Mouse (Mus musculus) ES-E14 (cell line): Measurements from ENCODE around the gene Olfr146. TPM values are rescaled to one million over a fixed set of nuclear protein-coding genes. Genes with fewer than 3 reads are reported as not detected.

Experiments
- DNase-seq: peaks from one replicate; pipeline ENCODE4 v3.0.0-alpha.2; 2013; ENCODE audit warnings: low read depth, low spot score
- H3K27ac ChIP-seq: 2 replicates; pipeline ENCODE4 v1.5.1; 2012; ENCODE audit warnings: low read depth, mild to moderate bottlenecking, low read length, moderate library complexity, mixed read lengths; ENCODE audit not compliant: poor library complexity, insufficient read depth, severe bottlenecking
- H3K36me3 ChIP-seq: 2 replicates; pipeline ENCODE4 v1.6.1; 2012; ENCODE audit warnings: mild to moderate bottlenecking, low read length, moderate library complexity, mixed read lengths; ENCODE audit not compliant: control insufficient read depth, poor library complexity, insufficient read depth, severe bottlenecking
- H3K4me1 ChIP-seq, 2 experiments: fragments of 150-350 bp in 1 of 2; sonication (generic) in 1 of 2; 2 replicates each; pipeline ENCODE4 v1.6.1; 2012; ENCODE audit warnings: low read length in 2 of 2, mild to moderate bottlenecking in 1 of 2, mixed read lengths in 1 of 2; ENCODE audit not compliant: control insufficient read depth in 2 of 2, insufficient read depth in 2 of 2, poor library complexity in 1 of 2
- H3K4me3 ChIP-seq, 2 experiments: fragments of 150-350 bp in 1 of 2; sonication (generic) in 1 of 2; 2 replicates each; pipeline ENCODE4 v1.5.1; 2012; ENCODE audit warnings: low read length in 2 of 2, low read depth in 1 of 2, mild to moderate bottlenecking in 1 of 2, mixed read lengths in 1 of 2; ENCODE audit not compliant: insufficient read depth in 1 of 2, poor library complexity in 1 of 2, severe bottlenecking in 1 of 2
- H3K9ac ChIP-seq: 2 replicates; pipeline ENCODE4 v1.6.1; 2012; ENCODE audit warnings: low read depth, mild to moderate bottlenecking, low read length, mixed read lengths; ENCODE audit not compliant: poor library complexity, insufficient read depth, severe bottlenecking
- H3K9me3 ChIP-seq: fragments of 150-350 bp; sonication (generic); 2 replicates; pipeline ENCODE4 v1.6.1; 2012; ENCODE audit warnings: low read depth, mild to moderate bottlenecking, low read length; ENCODE audit not compliant: control insufficient read depth, insufficient read depth
- CHD2 ChIP-seq: IDR thresholded peaks from 2 replicates; pipeline ENCODE4 v1.6.1; 2014; ENCODE audit warnings: mild to moderate bottlenecking, low read depth, low read length, inconsistent platforms
- HCFC1 ChIP-seq: IDR thresholded peaks from 2 replicates; pipeline ENCODE4 v1.6.1; 2012; ENCODE audit warnings: low read length, inconsistent platforms, borderline replicate concordance; ENCODE audit not compliant: insufficient read depth
- MAFK ChIP-seq: IDR thresholded peaks from 2 replicates; pipeline ENCODE4 v1.6.1; 2014; ENCODE audit warnings: mild to moderate bottlenecking, low read depth, low read length, inconsistent platforms; ENCODE audit not compliant: insufficient read depth
- ZC3H11A ChIP-seq: IDR thresholded peaks from 2 replicates; pipeline ENCODE4 v1.6.1; 2012; ENCODE audit warnings: low read depth, mild to moderate bottlenecking, inconsistent platforms, low read length, borderline replicate concordance
- ZNF384 ChIP-seq: IDR thresholded peaks from 2 replicates; pipeline ENCODE4 v1.6.1; 2012; ENCODE audit warnings: low read depth, low read length, inconsistent platforms
- in situ Hi-C, 2 experiments: fragments of 600-800 bp; cut with MboI; formaldehyde crosslinking; loops; one replicate each; pipeline ENCODE4 v1.15.1; 2025; ENCODE audit warnings: low sequenced_read_pairs in 2 of 2, inconsistent platforms in 1 of 2; ENCODE audit not compliant: unreplicated experiment in 2 of 2
- total RNA-seq: library from RNA; depleted of rRNA; stranded (reverse); fragments of 300-350 nt; gene quantifications from 2 replicates; pipeline ENCODE4 v1.2.3, GENCODE M21; 2012; rRNA removed

Olfr146 gene
- total RNA-seq: not detected in 2 replicates

- no peaks in the 10 kb centered on the region for H3K4me1 ChIP-seq
- no peaks in the 10 kb centered on the region for H3K36me3 ChIP-seq
- no peak within 1 kb of the TSS for H3K4me3 ChIP-seq
- TF ChIP-seq HCFC1 (no peak), ZNF384 (no peak), CHD2 (no peak), ZC3H11A (no peak), MAFK (no peak)
- in situ Hi-C loops: no loop called here
- DNase-seq: no peak
- H3K9me3 ChIP-seq: no peaks in the 10 kb centered on the region
- H3K27ac ChIP-seq: no peak within 1 kb of the TSS
- H3K9ac ChIP-seq: no peak within 1 kb of the TSS
These were observed at the start of gene Olfr146 for GRCm38 (mm10) chr9:39023277-39023676. Olfr146 (minus strand) TSS chr9:39023377.

- in situ Hi-C loops: no loop called here
- no peaks in the 10 kb centered on the region for H3K4me1 ChIP-seq
- no peak for DNase-seq
- no peak within 1 kb of the TSS for H3K27ac ChIP-seq
- no peaks in the 10 kb centered on the region for H3K36me3 ChIP-seq
- no peak within 1 kb of the TSS for H3K9ac ChIP-seq
- no peak within 1 kb of the TSS for H3K4me3 ChIP-seq
- TF ChIP-seq HCFC1: no peak
- TF ChIP-seq ZNF384: no peak
- TF ChIP-seq CHD2: no peak
- TF ChIP-seq MAFK: no peak
- no peak for TF ChIP-seq ZC3H11A
- H3K9me3 ChIP-seq: no peaks in the 10 kb centered on the region
These were observed 41.7 kb upstream of the Olfr146 start, which contains the start of gene Olfr937 for GRCm38 (mm10) chr9:39064851-39065250. Olfr937 (minus strand) TSS chr9:39064951.

GRCm38 (mm10) chr9:38999583-38999982, 23.6 kb downstream of the Olfr146 start, which contains the start of gene Olfr935:
Olfr935 (minus strand) TSS chr9:38999683.
- no peaks in the 10 kb centered on the region for H3K9me3 ChIP-seq
- no peak within 1 kb of the TSS for H3K9ac ChIP-seq
- H3K4me1 ChIP-seq: no peaks in the 10 kb centered on the region
- in situ Hi-C loops: no loop called here
- TF ChIP-seq CHD2 (no peak), MAFK (no peak), ZC3H11A (no peak)
- H3K36me3 ChIP-seq: no peaks in the 10 kb centered on the region
- H3K4me3 ChIP-seq: no peak within 1 kb of the TSS
- DNase-seq: no peak
- no peak within 1 kb of the TSS for H3K27ac ChIP-seq

GRCm38 (mm10) chr9:38988215-38988614, 35.0 kb downstream of the Olfr146 start, which contains the start of gene Olfr934:
Olfr934 (minus strand) TSS chr9:38988315.
- H3K27ac ChIP-seq: no peak within 1 kb of the TSS
- H3K9ac ChIP-seq: no peak within 1 kb of the TSS
- H3K36me3 ChIP-seq: no peaks in the 10 kb centered on the region
- H3K9me3 ChIP-seq: no peaks in the 10 kb centered on the region
- TF ChIP-seq CHD2 (no peak), HCFC1 (no peak), ZNF384 (no peak), ZC3H11A (no peak)
- H3K4me1 ChIP-seq: no peaks in the 10 kb centered on the region
- no peak for DNase-seq
- in situ Hi-C loops: no loop called here
- H3K4me3 ChIP-seq: no peak within 1 kb of the TSS

- Histone ChIP-seq H3K36me3 (no peaks in the 10 kb centered on the region), H3K9ac (no peak within 1 kb of the TSS), H3K4me1 (no peaks in the 10 kb centered on the region), H3K27ac (no peak within 1 kb of the TSS), H3K9me3 (no peaks in the 10 kb centered on the region), H3K4me3 (no peak within 1 kb of the TSS)
- TF ChIP-seq CHD2: no peak
- TF ChIP-seq ZC3H11A: no peak
- TF ChIP-seq MAFK: no peak
- no peak for TF ChIP-seq HCFC1
- no peak for TF ChIP-seq ZNF384
- DNase-seq: no peak
- in situ Hi-C loops: no loop called here
These were observed 51.2 kb downstream of the Olfr146 start, which contains the start of gene Olfr933 for GRCm38 (mm10) chr9:38972013-38972412. Olfr933 (plus strand) TSS chr9:38972313.

Other genes with a start within 250 kb of the Olfr146 start
- not detected in 2 replicates for gene Olfr922, start 208.8 kb downstream of the Olfr146 start, total RNA-seq
- gene Olfr923, start 196.8 kb downstream of the Olfr146 start, total RNA-seq: not detected in 2 replicates
- gene Olfr924, start 178.9 kb downstream of the Olfr146 start, total RNA-seq: 0.37 TPM in 1 of 2 replicates, not detected in the other
- not detected in 2 replicates for gene Olfr26, start 168.3 kb downstream of the Olfr146 start, total RNA-seq
- not detected in 2 replicates for gene Olfr926, start 146.3 kb downstream of the Olfr146 start, total RNA-seq
- gene Olfr930, start 93.6 kb downstream of the Olfr146 start, total RNA-seq: not detected in 2 replicates
- gene Olfr933, start 51.1 kb downstream of the Olfr146 start, total RNA-seq: not detected in 2 replicates
- gene Olfr934, start 35.1 kb downstream of the Olfr146 start, total RNA-seq: not detected in 2 replicates
- gene Olfr935, start 23.7 kb downstream of the Olfr146 start, total RNA-seq: not detected in 2 replicates
- not detected in 2 replicates for gene Olfr937, start 41.6 kb upstream of the Olfr146 start, total RNA-seq
- gene Olfr938, start 55.5 kb upstream of the Olfr146 start, total RNA-seq: not detected in 2 replicates
- gene Olfr27, start 104.8 kb upstream of the Olfr146 start, total RNA-seq: not detected in 2 replicates
- gene Olfr943, start 142.9 kb upstream of the Olfr146 start, total RNA-seq: not detected in 2 replicates
- not detected in 2 replicates for gene Olfr944, start 178.5 kb upstream of the Olfr146 start, total RNA-seq
- gene Olfr1537, start 226.6 kb upstream of the Olfr146 start, total RNA-seq: not detected in 2 replicates